Mouse (Mus musculus) brown adipose tissue, adult 24 weeks (tissue): ENCODE results near the gene Camk2b. TPM values are rescaled to one million over a fixed set of nuclear protein-coding genes. Genes with fewer than 3 reads are reported as not detected.
A peak's percentile ranks its signal among the peaks of the same experiment; 100 is the strongest.
"Not testable (repeated sequence)": the region's sequence is repeated elsewhere in the genome, so short reads cannot be mapped to it uniquely, and the experiment has no call there.

Source experiments
- H3K27ac ChIP-seq: fragments of 200-500 bp; replicated peaks from 2 replicates; pipeline ENCODE4 v1.5.1; 2012; ENCODE audit warnings: low read depth, mild to moderate bottlenecking, low read length
- H3K4me1 ChIP-seq: fragments of 200-500 bp; 2 replicates; pipeline ENCODE4 v1.6.1; 2012; ENCODE audit warnings: low read length, mixed read lengths; ENCODE audit not compliant: control insufficient read depth, insufficient read depth, insufficient read length
- H3K4me3 ChIP-seq: fragments of 200-500 bp; 2 replicates; pipeline ENCODE4 v1.5.1; 2012; ENCODE audit warnings: low read depth, mild to moderate bottlenecking, low read length, moderate library complexity; ENCODE audit not compliant: insufficient read depth
- polyA plus RNA-seq: library from polyadenylated mRNA; stranded (reverse); fragments of >200 nt; gene quantifications from 2 replicates; pipeline ENCODE4 v1.2.4, GENCODE M21; 2012; ENCODE audit not compliant: missing spikeins, insufficient read depth, insufficient read length

The Camk2b gene
- polyA plus RNA-seq, 1 experiment = 18.6 TPM

- Histone ChIP-seq H3K4me1 (peaks cover 8% of the 10 kb centered on the region; the same call in 1 of the 2 replicates), H3K27ac (no peak overlapping the region), H3K4me3 (no peak overlapping the region)
Measured at GRCm38 (mm10) chr11:6013359-6013758, 52.8 kb downstream of the Camk2b start.

GRCm38 (mm10) chr11:6011879-6012278 is 54.3 kb downstream of the Camk2b start:
- Histone ChIP-seq H3K4me3 (no peak overlapping the region), H3K27ac (no peak overlapping the region)

GRCm38 (mm10) chr11:6010751-6011482 is 55.2 kb downstream of the Camk2b start:
- H3K27ac ChIP-seq, H3K4me3 ChIP-seq, H3K4me1 ChIP-seq: not testable (repeated sequence)

More at GRCm38 (mm10) chr11:6011879-6012278, 54.3 kb downstream of the Camk2b start:
- H3K4me1 ChIP-seq = peaks cover 8% of the 10 kb centered on the region; the same call in 1 of the 2 replicates

- not testable (repeated sequence) for H3K27ac ChIP-seq, H3K4me3 ChIP-seq, H3K4me1 ChIP-seq
Measured at GRCm38 (mm10) chr11:6007779-6008128, 58.4 kb downstream of the Camk2b start.

GRCm38 (mm10) chr11:6007010-6007778 is 59.0 kb downstream of the Camk2b start:
- H3K27ac ChIP-seq, H3K4me1 ChIP-seq: not testable (repeated sequence)
- peak overlapping the region; percentile 6; the same call in 1 of the 2 replicates for H3K4me3 ChIP-seq

GRCm38 (mm10) chr11:6006351-6007009 is 59.7 kb downstream of the Camk2b start:
- H3K27ac ChIP-seq, H3K4me3 ChIP-seq: not testable (repeated sequence)
- peaks cover 14% of the 10 kb centered on the region for H3K4me1 ChIP-seq

- H3K4me1 ChIP-seq = peaks cover 22% of the 10 kb centered on the region
- H3K27ac ChIP-seq = 0 out of 2 replicates have a peak overlapping the region, but pooled peaks have one; percentile 5
Measured at GRCm38 (mm10) chr11:6005374-6006043, 60.7 kb downstream of the Camk2b start.

GRCm38 (mm10) chr11:6003046-6003639 is 63.0 kb downstream of the Camk2b start:
- Histone ChIP-seq H3K4me3 (no peak overlapping the region), H3K4me1 (peaks cover 31% of the 10 kb centered on the region), H3K27ac (peak overlapping the region; percentile 31; the same call in 1 of the 2 replicates)

More at GRCm38 (mm10) chr11:6005374-6006043, 60.7 kb downstream of the Camk2b start:
- H3K4me3 ChIP-seq = not testable (repeated sequence)

GRCm38 (mm10) chr11:6001981-6002649 is 64.0 kb downstream of the Camk2b start:
- Histone ChIP-seq H3K27ac (peak overlapping the region; percentile 31; the same call in 1 of the 2 replicates), H3K4me1 (peaks cover 31% of the 10 kb centered on the region), H3K4me3 (no peak overlapping the region)

- Histone ChIP-seq H3K27ac (no peak overlapping the region), H3K4me3 (no peak overlapping the region), H3K4me1 (peaks cover 31% of the 10 kb centered on the region)
Measured at GRCm38 (mm10) chr11:6000961-6001682, 65.0 kb downstream of the Camk2b start.

- Histone ChIP-seq H3K4me1 (peaks cover 31% of the 10 kb centered on the region), H3K4me3 (no peak overlapping the region), H3K27ac (peak overlapping the region; percentile 71)
Measured at GRCm38 (mm10) chr11:5999832-6000771, 66.1 kb downstream of the Camk2b start.

- Histone ChIP-seq H3K27ac (no peak overlapping the region), H3K4me1 (peaks cover 31% of the 10 kb centered on the region), H3K4me3 (no peak overlapping the region)
Measured at GRCm38 (mm10) chr11:5998472-5998871, 67.7 kb downstream of the Camk2b start.

- Histone ChIP-seq H3K27ac (no peak overlapping the region), H3K4me1 (peaks cover 12% of the 10 kb centered on the region), H3K4me3 (no peak overlapping the region)
Measured at GRCm38 (mm10) chr11:5995989-5996388, 70.2 kb downstream of the Camk2b start.
